Mouse (Mus musculus) naive thymus-derived CD4-positive, alpha-beta T cell, adult 5 months (primary cell): ENCODE measurements around the gene Olfr984. TPM values are rescaled to one million over a fixed set of nuclear protein-coding genes. Genes with fewer than 3 reads are reported as not detected.

Experiments
- polyA plus RNA-seq: library from polyadenylated mRNA; unstranded; fragments of 100-300 nt; shearing (Covaris generic); gene quantifications from one replicate; pipeline ENCODE4 v1.2.1, GENCODE M21; 2017

Olfr984 gene
- polyA plus RNA-seq: not detected

DNA sequence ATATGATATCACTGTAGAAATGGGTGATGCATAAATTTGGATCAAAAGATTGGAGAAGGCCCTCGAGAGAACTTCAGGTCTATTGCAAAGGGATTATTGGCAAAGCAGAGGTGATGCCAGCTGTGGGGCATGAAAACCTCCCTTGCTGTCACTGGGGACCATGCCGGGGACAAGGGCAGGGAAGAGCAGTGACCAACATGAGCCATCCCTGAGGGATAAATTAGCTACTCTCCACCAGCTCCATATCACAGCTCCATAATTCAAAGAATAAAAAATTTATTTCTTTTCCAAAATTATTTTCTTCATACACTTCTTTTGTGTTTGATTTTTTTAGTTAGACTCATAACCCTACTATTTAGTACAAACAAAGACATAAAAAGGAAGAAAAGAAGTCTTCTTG lies at the start of gene Olfr984:
TSS of gene Olfr984 (minus strand) at position 101 of the 400 bp plus-strand sequence.

DNA sequence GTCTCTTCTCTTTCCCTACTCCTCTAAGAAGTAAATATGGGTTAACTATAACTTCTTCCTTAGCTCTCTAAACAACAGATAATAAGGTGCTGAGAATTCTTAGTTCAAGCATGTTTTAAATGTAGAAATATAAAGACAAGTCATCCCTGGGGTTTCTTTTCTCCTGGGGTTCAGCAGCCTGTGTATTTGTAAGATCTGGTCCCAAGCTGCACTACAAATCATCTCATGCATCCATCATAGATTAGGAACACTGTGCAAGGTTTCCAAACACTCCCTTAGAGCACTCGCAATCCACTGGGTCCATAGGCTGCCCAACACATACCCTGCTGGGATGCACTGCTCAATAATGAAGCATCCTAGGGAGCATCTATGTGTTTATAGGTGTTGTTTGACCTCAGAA lies 16.1 kb upstream of the Olfr984 start, which contains the start of gene Olfr985:
TSS of gene Olfr985 (minus strand) at position 101 of the 400 bp plus-strand sequence.

DNA sequence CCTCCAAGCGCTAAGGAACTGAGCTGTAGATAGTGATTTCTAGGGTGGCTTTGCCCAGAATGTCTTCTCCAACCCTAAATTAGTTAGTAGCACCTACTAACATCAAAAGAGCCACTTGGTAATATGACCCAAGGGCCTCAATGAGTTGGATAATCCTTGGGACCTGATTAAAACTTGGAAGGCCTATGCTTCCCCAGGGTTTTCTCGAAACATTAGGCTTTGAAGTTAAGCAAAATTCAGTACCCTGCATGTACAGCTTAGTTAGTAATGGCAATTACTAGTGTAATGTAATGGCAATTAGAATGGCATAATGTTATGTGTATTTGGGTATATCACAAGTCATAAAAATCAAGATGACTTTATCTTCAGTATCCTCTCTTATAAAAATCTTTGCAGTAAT lies 20.5 kb downstream of the Olfr984 start, which contains the start of gene Olfr983:
TSS of gene Olfr983 (minus strand) at position 101 of the 400 bp plus-strand sequence.

DNA sequence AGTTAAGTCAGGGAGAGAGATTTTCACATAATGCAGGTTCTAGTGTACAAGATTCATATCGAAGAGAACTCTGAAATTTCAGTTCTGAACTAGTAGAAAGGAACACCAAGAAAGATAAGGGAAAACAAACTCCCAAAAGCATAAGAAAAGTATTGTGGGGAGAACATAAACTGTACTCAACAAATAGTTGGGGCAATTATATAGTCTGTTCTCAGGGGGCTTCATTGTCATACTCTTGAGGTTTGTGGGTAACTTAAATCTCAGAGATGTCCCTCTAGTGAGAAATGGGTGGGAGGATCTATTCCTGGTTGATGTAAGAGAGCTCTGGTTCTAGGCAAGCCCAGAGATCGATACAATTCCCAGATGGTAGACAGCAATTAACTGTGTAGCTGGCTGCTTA lies 40.5 kb downstream of the Olfr984 start, which contains the start of gene Olfr982:
TSS of gene Olfr982 (plus strand) at position 301 of the 400 bp plus-strand sequence.

Other genes with a start within 250 kb of the Olfr984 start
- gene Olfr972, start 247.8 kb downstream of the Olfr984 start, polyA plus RNA-seq: not detected
- gene Olfr229, start 206.9 kb downstream of the Olfr984 start, polyA plus RNA-seq: not detected
- 0.12 TPM for gene Olfr974, start 176.7 kb downstream of the Olfr984 start, polyA plus RNA-seq
- gene Olfr975, start 162.2 kb downstream of the Olfr984 start, polyA plus RNA-seq: not detected
- not detected for gene Olfr976, start 153.1 kb downstream of the Olfr984 start, polyA plus RNA-seq
- 0.37 TPM for gene Olfr978, start 122.1 kb downstream of the Olfr984 start, polyA plus RNA-seq
- gene Olfr979, start 110.7 kb downstream of the Olfr984 start, polyA plus RNA-seq: not detected
- not detected for gene Olfr980, start 104.6 kb downstream of the Olfr984 start, polyA plus RNA-seq
- gene Olfr981, start 92.7 kb downstream of the Olfr984 start, polyA plus RNA-seq: not detected
- not detected for gene Olfr982, start 40.4 kb downstream of the Olfr984 start, polyA plus RNA-seq
- gene Olfr983, start 20.6 kb downstream of the Olfr984 start, polyA plus RNA-seq: not detected
- not detected for gene Olfr985, start 16.0 kb upstream of the Olfr984 start, polyA plus RNA-seq
- not detected for gene Tmem225, start 33.9 kb upstream of the Olfr984 start, polyA plus RNA-seq
- not detected for gene Olfr986, start 66.7 kb upstream of the Olfr984 start, polyA plus RNA-seq
- gene Zfp202, start 78.1 kb upstream of the Olfr984 start, polyA plus RNA-seq: 1.8 TPM
- 0.09 TPM for gene Scn3b, start 155.0 kb upstream of the Olfr984 start, polyA plus RNA-seq